12 mouse cellular contexts compared by ENCODE assay signal in genomic region chr5:146753181-146753580, GRCm38 (mm10).
"Had no signal": no experiment of that assay in that cellular context is flagged by ENCODE, and none has a peak within 500 bp of the region (broad histone marks: within the 10 kb centered on the region; RNA-seq: fewer than 3 reads in every experiment).

No protein-coding gene starts in this region.

- DNase-seq: gastrocnemius, postnatal 10 days; gastrocnemius, postnatal 25 days; heart, adult 18-20 months; heart, postnatal 10 days; heart, postnatal 4 days; kidney, adult 18-20 months; kidney, adult 8-10 months; kidney, postnatal 10 days; kidney, postnatal 25 days; kidney, postnatal 4 days; liver; liver, embryonic 13.5 days had no signal
